Mouse (Mus musculus): ENCODE data around the gene Gpr87. TPM values are rescaled to one million over a fixed set of nuclear protein-coding genes. Genes with fewer than 3 reads are reported as not detected.

The Gpr87 gene
- total and polyA plus RNA-seq, 2 experiments: not detected

DNA sequence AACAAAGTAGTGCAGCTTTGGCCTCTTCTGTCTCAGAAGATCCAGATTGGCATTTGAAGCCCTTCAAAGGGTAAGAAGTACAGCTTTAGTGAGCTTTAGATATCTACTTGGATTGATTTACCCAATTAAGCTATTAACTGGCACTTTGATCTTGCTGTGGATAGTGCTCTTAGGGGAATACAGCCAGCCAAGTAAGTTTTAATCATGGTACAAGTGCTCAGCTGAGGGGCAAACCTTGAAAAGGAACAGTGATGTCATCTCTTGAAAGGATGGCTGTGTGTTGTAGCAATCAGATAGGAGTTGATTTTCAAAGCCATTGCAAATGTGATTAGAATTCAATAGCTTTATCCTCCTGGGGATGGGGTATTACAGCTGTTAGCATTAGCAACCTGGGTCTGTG, 12.8 kb downstream of the Gpr87 start:
- no peaks in the 10 kb centered on the region for H3K36me3 ChIP-seq (ENCODE audit: control insufficient read depth, insufficient read depth, low read length)

DNA sequence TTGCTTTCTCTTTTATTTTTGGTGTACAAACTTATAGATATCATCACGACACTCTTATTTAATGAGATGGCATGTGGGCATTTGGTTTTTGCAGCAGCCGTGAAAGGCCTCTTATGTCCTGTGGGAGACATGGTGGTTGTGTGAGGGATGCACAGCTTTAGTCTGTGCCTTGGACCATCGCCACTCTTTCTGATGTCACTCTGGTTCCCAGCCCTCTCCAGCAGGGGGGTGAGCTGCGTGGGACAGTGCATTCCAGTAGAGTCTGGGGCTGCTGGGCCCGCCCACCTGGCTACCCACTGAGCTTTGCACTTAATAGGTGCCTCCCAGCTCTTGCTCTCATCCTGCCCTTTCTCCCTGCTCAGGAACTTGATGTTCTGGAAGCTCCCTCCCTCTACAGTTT, 13.8 kb downstream of the Gpr87 start:
- H3K27me3 ChIP-seq (ENCODE audit: control insufficient read depth, insufficient read depth, low read length): no peaks in the 10 kb centered on the region
- 80% methylated on average over 5 of the region's 5 CpGs for WGBS
- no peak overlapping the region for H3K4me3 ChIP-seq (ENCODE audit: insufficient read depth, low read depth, low read length)
- no peaks in the 10 kb centered on the region for H3K36me3 ChIP-seq (ENCODE audit: control insufficient read depth, insufficient read depth, low read length)
- no peak overlapping the region for H3K27ac ChIP-seq (replicated peaks; ENCODE audit: insufficient read depth, low read depth, low read length)
- TF ChIP-seq POLR2A (IDR thresholded peaks at IDR 0.05; ENCODE audit: extremely low read depth, insufficient read depth, low read length) (no peak), CTCF (IDR thresholded peaks at IDR 0.05; ENCODE audit: low read depth, low read length) (no peak)
- no peak overlapping the region for H3K9ac ChIP-seq (ENCODE audit: low read depth, low read length)
- no peaks in the 10 kb centered on the region for H3K79me2 ChIP-seq (ENCODE audit: control insufficient read depth, insufficient read depth, low read length)
- H3K4me1 ChIP-seq (ENCODE audit: control insufficient read depth, insufficient read depth, low read length): peaks cover 4% of the 10 kb centered on the region
- DNase-seq (ENCODE audit: extremely low read depth, low read depth, low spot score): no peak

More for the DNA sequence above, 12.8 kb downstream of the Gpr87 start:
- Histone ChIP-seq H3K27me3 (ENCODE audit: control insufficient read depth, insufficient read depth, low read length) (no peaks in the 10 kb centered on the region), H3K4me1 (ENCODE audit: control insufficient read depth, insufficient read depth, low read length) (peaks cover 4% of the 10 kb centered on the region), H3K79me2 (ENCODE audit: control insufficient read depth, insufficient read depth, low read length) (no peaks in the 10 kb centered on the region), H3K9ac (ENCODE audit: low read depth, low read length) (no peak overlapping the region), H3K4me3 (ENCODE audit: insufficient read depth, low read depth, low read length) (no peak overlapping the region), H3K27ac (replicated peaks; ENCODE audit: insufficient read depth, low read depth, low read length) (no peak overlapping the region)
- DNase-seq (ENCODE audit: extremely low read depth, low read depth, low spot score): no peak
- TF ChIP-seq POLR2A (IDR thresholded peaks at IDR 0.05; ENCODE audit: extremely low read depth, insufficient read depth, low read length): no peak
- TF ChIP-seq CTCF (IDR thresholded peaks at IDR 0.05; ENCODE audit: low read depth, low read length): no peak

DNA sequence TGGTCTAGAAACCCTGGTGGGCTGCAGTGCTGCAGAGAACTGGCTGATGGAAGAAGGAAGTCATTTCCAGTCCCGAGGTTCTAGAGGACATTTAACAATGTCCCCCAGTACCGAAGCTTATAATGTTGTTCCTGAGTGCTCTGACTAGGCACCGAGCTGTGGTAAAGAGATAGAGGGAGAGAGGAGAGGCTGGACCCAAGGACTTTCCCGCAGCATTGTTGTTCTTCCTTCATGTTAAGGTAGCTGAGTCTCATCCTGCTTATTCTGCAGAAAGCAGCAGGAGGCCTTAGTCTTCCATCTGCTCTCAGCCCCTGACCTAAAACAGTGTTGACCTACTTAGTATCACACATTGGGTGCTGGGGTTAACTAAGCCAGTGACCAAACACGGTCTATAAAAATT, 18.0 kb downstream of the Gpr87 start:
- peaks cover 4% of the 10 kb centered on the region for H3K4me1 ChIP-seq (ENCODE audit: control insufficient read depth, insufficient read depth, low read length)
- no peaks in the 10 kb centered on the region for H3K36me3 ChIP-seq (ENCODE audit: control insufficient read depth, insufficient read depth, low read length)
- TF ChIP-seq POLR2A (IDR thresholded peaks at IDR 0.05; ENCODE audit: extremely low read depth, insufficient read depth, low read length) (no peak), CTCF (IDR thresholded peaks at IDR 0.05; ENCODE audit: low read depth, low read length) (no peak)
- 59% methylated on average over 5 of the region's 5 CpGs for WGBS
- H3K79me2 ChIP-seq (ENCODE audit: control insufficient read depth, insufficient read depth, low read length): no peaks in the 10 kb centered on the region
- DNase-seq (ENCODE audit: extremely low read depth, low read depth, low spot score): no peak
- H3K27me3 ChIP-seq (ENCODE audit: control insufficient read depth, insufficient read depth, low read length): no peaks in the 10 kb centered on the region
- no peak overlapping the region for H3K9ac ChIP-seq (ENCODE audit: low read depth, low read length)
- no peak overlapping the region for H3K4me3 ChIP-seq (ENCODE audit: insufficient read depth, low read depth, low read length)
- no peak overlapping the region for H3K27ac ChIP-seq (replicated peaks; ENCODE audit: insufficient read depth, low read depth, low read length)

DNA sequence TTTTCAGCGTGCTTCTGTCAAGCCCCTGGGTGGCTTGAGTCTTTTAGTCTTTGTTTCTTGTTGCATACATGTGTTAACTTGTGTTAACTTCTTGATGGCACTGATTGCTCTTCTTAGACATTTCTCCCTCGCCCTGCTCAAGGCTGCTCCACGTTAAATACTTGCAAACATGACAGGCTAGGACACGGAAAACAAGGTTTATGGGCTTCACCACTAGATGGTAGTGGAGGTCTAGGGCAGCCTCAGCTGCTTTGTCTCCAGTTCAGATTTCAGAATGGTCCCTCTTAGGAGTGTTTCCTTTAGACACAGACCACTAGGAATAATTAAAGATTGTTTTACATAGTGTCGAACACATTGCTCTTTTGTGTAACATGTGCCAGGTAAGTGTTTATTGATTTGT, 19.7 kb downstream of the Gpr87 start:
- TF ChIP-seq CTCF (IDR thresholded peaks at IDR 0.05; ENCODE audit: low read depth, low read length) (peak; percentile 44), POLR2A (IDR thresholded peaks at IDR 0.05; ENCODE audit: extremely low read depth, insufficient read depth, low read length) (no peak)
- H3K36me3 ChIP-seq (ENCODE audit: control insufficient read depth, insufficient read depth, low read length): no peaks in the 10 kb centered on the region
- no peaks in the 10 kb centered on the region for H3K79me2 ChIP-seq (ENCODE audit: control insufficient read depth, insufficient read depth, low read length)
- no peak overlapping the region for H3K9ac ChIP-seq (ENCODE audit: low read depth, low read length)
- H3K4me1 ChIP-seq (ENCODE audit: control insufficient read depth, insufficient read depth, low read length): peaks cover 4% of the 10 kb centered on the region
- no peak overlapping the region for H3K27ac ChIP-seq (replicated peaks; ENCODE audit: insufficient read depth, low read depth, low read length)
- WGBS: 28% methylated on average over 5 of the region's 5 CpGs
- peak; percentile 17 for DNase-seq (ENCODE audit: extremely low read depth, low read depth, low spot score)
- H3K27me3 ChIP-seq (ENCODE audit: control insufficient read depth, insufficient read depth, low read length): no peaks in the 10 kb centered on the region
- H3K4me3 ChIP-seq (ENCODE audit: insufficient read depth, low read depth, low read length): no peak overlapping the region

DNA sequence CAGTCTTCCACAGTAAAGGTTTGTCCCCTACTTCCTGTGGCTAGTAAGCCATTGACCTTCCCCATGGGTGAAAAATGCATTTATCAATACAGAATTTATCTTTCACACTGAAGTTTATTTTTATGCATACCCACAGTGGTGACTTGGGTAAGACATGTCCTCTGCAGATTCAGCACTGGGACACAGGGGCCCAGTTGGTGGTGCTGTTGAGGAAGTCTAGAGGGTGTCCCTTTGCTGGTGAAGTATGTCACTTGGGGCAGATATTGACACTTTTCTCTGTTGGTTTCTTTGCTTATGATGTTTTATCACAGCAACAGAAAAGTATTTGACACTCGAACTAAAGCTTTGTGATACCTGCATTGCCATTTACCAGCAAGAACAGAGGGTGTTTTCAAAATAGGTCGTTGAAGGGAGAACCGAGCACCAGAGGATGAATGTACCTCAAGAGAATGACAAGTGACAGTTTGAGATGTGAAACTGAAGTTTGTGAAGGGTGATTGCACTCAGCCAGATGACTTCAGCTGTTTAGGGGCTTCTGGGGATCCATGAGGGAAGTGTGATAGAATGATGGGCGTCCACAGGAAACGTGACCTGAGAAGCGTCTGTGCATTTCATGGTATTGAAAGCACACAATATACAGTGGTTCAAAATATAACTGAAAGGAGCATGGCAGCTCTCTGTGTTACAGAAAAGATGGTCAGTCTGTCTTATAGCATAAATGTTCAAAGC, 20.3 kb downstream of the Gpr87 start:
- WGBS: 79% methylated on average over 6 of the region's 6 CpGs
- Histone ChIP-seq H3K4me3 (ENCODE audit: insufficient read depth, low read depth, low read length) (no peak overlapping the region), H3K9ac (ENCODE audit: low read depth, low read length) (no peak overlapping the region), H3K36me3 (ENCODE audit: control insufficient read depth, insufficient read depth, low read length) (no peaks in the 10 kb centered on the region), H3K79me2 (ENCODE audit: control insufficient read depth, insufficient read depth, low read length) (no peaks in the 10 kb centered on the region), H3K4me1 (ENCODE audit: control insufficient read depth, insufficient read depth, low read length) (peaks cover 4% of the 10 kb centered on the region), H3K27ac (replicated peaks; ENCODE audit: insufficient read depth, low read depth, low read length) (no peak overlapping the region), H3K27me3 (ENCODE audit: control insufficient read depth, insufficient read depth, low read length) (no peaks in the 10 kb centered on the region)
- DNase-seq (ENCODE audit: extremely low read depth, low read depth, low spot score): no peak
- no peak for TF ChIP-seq POLR2A (IDR thresholded peaks at IDR 0.05; ENCODE audit: extremely low read depth, insufficient read depth, low read length)
- TF ChIP-seq CTCF (IDR thresholded peaks at IDR 0.05; ENCODE audit: low read depth, low read length): no peak

DNA sequence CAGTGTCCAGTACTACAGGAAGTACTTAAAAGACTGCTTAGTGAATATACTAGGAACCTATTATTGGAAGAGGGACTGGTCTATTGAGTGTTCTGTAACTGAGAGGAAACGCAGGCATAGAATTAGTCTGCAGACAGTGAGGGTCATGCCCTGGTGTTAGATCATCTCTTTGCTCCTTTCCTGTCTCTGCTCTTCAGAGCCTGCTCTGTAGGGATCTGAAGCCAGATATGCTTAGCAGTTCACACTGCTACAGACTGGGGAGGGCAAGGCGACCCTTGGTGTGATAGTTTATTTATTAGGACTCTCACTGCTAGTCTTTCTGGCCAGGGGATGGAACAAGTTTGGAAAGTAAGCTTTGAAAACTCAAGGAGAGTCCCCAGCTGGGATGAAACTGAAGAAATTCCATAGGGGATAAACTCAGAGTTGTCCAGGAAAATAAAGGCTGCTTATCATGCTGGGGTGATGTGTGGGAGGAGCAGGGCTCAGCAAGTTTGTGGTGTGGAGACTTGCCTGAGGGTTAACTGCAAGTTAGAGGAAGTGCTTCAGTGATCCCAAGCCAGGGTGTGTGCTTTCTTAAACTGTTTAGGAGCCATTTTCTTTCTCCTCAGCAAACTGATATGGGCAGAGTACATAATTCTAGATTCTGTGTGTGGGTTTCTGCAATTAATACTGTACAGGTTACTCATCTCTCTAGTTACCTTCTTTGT, 24.8 kb downstream of the Gpr87 start:
- Histone ChIP-seq H3K4me1 (ENCODE audit: control insufficient read depth, insufficient read depth, low read length) (no peaks in the 10 kb centered on the region), H3K27ac (replicated peaks; ENCODE audit: insufficient read depth, low read depth, low read length) (no peak overlapping the region), H3K36me3 (ENCODE audit: control insufficient read depth, insufficient read depth, low read length) (no peaks in the 10 kb centered on the region), H3K9ac (ENCODE audit: low read depth, low read length) (no peak overlapping the region), H3K79me2 (ENCODE audit: control insufficient read depth, insufficient read depth, low read length) (no peaks in the 10 kb centered on the region), H3K4me3 (ENCODE audit: insufficient read depth, low read depth, low read length) (no peak overlapping the region), H3K27me3 (ENCODE audit: control insufficient read depth, insufficient read depth, low read length) (no peaks in the 10 kb centered on the region)
- TF ChIP-seq POLR2A (IDR thresholded peaks at IDR 0.05; ENCODE audit: extremely low read depth, insufficient read depth, low read length) (no peak), CTCF (IDR thresholded peaks at IDR 0.05; ENCODE audit: low read depth, low read length) (no peak)
- WGBS: 82% methylated on average over 2 of the region's 2 CpGs
- no peak for DNase-seq (ENCODE audit: extremely low read depth, low read depth, low spot score)
